Mouse (Mus musculus) thymus, postnatal 14 days (tissue): ENCODE data around the gene Ntm.

Experiments
- DNase-seq: peaks from one replicate; pipeline ENCODE4 v3.0.0; 2021

Gene Ntm

DNA sequence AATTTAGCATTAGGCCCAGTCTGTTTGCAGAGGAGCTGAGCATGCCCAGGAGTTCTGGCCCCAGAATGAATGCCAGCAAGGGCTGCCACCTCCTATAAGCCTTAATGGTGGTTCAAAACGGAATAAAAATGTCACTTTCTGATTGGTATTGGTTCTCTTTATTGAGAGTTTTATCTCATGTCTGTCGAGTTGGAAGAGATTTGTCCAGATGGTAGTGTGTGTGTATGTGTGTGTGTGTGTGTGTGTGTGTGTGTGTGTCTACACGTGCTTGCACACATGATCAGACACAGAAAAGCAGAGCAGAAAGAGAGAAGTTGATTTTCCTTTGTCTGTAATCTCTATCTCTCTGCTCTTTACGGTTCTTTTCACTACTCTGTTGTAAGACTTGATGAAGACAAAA lies 518.9 kb downstream of the Ntm start:
- no peak for DNase-seq

- no peak for DNase-seq
These were observed 523.5 kb downstream of the Ntm start for GRCm38 (mm10) chr9:29439401-29439800.

DNA sequence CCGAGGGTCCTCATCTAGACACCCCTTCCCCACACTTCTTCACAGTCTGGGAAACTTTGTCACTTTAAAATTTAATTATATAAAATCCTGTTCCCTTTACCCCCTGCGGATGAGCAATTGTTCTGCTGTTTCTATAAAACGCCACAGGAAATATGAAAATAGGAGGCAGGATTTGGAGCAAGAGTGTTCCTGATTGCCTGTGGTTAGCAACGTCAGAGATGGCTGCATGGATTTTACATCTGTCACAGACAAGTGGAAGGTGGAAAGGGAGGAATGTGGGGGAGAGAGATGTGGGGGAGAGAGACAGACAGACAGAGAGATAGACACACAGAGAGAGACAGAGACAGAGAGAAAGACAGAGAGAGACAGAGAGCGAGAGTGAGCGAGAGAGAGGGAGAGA lies 528.3 kb downstream of the Ntm start:
- no peak for DNase-seq

- DNase-seq, result no peak
These were observed 529.0 kb downstream of the Ntm start for GRCm38 (mm10) chr9:29433910-29434309.

GRCm38 (mm10) chr9:29433156-29433555 lies 529.8 kb downstream of the Ntm start:
- no peak for DNase-seq

DNA sequence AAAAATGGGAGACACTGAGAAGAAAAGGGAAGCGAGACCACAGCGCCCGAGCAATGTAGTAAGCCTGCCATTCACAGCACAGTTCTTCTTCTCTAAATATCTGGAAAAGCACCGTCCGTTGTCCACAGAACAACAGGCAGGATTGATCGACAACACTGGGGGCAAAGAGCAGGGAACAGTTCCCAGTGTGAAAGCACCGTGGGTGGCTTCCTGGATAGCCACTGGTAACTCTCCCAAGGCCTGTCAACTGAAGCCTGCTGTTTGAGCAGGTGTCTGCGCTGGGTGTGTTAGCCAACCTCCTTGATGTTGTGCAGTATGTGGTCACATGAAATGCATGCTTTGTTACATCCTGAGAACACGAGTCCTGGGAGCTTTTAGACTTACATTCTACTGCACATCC lies 531.4 kb downstream of the Ntm start:
- no peak for DNase-seq

DNA sequence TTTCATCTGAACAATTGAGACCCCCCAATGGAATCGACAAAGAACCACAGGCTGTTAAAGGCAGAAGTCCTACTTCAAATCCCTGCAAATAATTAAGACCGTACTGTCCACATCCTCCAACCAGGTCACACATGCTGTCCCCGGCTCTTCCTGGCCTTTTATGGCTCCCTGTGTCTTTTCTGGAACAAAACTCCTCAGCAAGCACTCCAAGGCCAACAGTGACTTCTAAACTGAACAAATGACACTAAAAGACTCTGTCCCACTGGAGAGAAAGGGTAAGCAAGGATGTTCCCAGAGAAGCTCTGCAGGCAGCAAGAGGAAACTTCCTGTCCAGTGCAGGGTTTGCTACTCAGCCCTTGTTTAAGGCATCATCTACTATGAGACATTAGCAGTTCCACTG lies 532.8 kb downstream of the Ntm start:
- DNase-seq, result no peak

DNA sequence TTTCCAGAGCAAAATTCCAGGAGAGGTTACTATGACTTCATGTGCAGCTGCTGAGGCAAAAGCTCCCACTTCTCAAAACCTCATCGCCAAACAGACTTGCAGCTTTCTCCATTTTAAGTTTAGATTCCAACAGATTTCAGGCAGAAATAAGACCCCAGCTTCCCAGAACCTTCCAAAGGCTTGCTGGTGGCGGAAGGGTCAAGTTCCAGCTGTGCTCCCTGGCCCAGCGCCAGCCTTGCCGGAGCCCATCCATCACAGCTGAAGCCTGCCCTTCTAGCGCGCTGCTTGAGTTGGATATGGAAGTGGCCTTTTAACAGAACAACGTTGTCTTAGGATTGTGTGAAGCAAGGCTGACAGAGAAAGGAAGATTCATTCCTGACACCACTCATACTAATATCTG lies 534.6 kb downstream of the Ntm start:
- DNase-seq, result no peak

DNA sequence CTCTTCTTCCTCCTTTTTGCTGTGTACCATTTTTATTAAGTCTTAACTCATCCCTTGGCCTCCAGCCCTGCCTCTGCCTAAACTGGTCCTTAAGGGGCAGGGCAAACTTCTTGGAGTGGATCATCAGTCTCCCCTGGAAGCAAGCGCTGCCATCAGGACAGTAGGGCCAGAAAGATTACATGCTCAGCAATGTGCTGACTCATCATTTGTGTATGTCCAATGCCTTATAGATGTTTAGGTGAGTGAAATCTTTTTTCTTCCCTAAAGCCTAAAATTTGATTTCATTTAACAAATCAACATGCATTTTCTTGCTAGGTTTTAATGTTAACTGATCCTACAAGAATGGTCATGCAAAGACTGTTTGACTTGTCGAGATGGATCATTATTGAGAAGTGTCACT lies 536.7 kb downstream of the Ntm start:
- DNase-seq, result no peak

DNA sequence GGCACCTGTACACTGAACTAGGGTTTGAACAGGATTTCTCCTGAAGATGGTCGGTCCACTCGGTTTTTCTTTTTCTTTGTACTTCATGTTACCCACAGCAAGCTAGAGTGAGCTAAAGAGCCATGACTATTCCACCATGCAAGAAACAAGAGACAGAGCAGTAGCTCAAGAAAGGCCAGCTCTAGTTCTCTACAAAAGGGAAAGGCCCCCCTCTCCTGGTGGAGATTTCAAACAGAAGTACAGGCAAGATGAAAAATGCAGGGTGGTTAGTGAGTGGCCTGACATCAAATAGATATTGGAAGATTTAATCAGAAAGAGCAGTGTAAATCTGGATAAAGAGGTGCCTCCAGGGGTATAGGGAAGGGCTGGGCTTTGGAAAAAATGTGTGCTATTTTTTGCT lies 547.4 kb downstream of the Ntm start:
- no peak for DNase-seq

GRCm38 (mm10) chr9:29413126-29413525 lies 549.8 kb downstream of the Ntm start:
- no peak for DNase-seq

- DNase-seq, result no peak
These were observed 550.7 kb downstream of the Ntm start for GRCm38 (mm10) chr9:29412181-29412771.

- DNase-seq, result no peak
These were observed 551.3 kb downstream of the Ntm start for GRCm38 (mm10) chr9:29411408-29412180.

DNA sequence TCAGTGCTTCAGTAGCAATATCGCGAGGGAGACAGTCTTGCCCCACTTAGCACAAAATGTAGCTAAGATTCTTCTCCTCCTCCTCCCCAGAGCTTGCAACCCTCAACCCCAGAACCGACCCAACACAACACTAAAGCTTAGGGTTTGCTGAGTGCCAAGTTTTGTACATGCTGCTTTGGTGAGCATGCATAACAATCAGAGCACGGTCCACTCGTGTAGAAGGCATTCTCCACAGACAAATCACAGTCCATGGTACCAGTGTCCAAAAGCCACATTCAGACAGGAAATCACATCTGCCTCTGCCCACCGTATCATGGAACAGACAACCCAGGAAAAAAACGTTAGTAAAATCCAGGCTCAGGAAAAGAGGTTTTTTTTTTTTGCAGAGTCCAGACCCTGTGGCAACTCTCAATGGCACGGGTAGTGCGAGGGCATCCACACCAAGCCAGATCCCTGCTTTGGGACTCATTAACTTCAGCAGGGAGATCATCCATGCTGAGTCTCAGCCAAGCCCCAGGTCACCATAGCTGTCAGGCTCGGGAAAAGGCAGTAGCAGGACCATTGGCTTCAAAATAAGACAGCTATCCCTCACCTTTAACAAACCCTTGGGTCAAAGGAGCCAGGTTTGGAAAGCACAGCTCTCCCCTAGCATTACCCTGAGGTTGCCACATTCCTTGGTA lies 552.1 kb downstream of the Ntm start:
- no peak for DNase-seq

- DNase-seq, result no peak
These were observed 552.7 kb downstream of the Ntm start for GRCm38 (mm10) chr9:29410284-29410683.

DNA sequence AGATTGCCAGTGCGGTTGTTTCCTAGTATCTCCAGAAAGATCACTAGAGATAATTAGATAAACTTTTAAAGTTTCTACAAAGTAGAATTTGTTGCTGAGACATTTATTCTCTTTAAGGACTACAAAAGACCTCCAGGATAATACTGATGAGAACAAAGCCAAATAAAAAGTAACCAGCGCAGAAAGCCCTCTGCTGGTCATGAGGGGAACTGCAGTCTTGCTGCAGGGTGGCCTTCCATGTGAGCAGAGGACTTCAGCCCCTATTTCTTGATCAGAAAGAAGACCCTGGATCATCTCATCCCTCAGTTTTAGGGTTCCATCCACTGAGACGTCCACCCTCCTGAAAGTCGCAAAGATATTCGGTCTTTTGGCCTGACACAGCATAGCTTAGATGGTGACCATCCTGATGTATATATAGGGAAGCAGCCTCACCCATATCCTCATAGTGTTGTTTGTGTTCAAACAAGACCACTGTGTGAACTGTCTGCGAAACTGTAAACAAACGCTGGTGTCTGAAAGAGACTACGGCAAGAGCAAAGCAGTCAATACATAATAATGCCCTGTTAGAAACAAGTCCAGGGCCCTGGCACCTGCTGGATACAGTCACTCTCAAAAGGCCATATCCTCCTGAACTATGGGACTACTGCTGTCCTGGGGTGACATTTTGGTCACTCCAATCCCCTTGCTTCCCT lies 553.6 kb downstream of the Ntm start:
- DNase-seq, result no peak

GRCm38 (mm10) chr9:29407954-29408353 lies 555.0 kb downstream of the Ntm start:
- DNase-seq, result no peak

- DNase-seq, result no peak
These were observed 556.0 kb downstream of the Ntm start for GRCm38 (mm10) chr9:29406973-29407372.

DNA sequence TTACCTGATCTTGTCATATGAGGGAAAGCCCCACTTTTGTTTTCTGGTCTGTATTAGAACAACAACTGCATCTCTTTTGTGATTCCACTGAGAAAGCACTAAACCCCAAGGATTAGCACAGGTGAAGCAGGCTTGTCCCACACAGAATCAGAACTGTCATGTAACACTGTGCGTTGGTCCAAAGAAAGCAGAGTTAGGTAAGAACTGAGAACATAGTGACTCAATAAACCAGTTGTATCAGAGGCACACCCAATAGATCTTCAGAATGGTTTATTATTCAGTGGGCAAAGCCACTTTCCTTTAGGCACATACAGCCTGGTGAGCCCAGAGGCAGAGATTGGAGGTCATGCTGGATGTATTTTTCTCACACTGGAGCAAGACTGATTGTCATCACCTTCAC lies 556.9 kb downstream of the Ntm start:
- no peak for DNase-seq

DNA sequence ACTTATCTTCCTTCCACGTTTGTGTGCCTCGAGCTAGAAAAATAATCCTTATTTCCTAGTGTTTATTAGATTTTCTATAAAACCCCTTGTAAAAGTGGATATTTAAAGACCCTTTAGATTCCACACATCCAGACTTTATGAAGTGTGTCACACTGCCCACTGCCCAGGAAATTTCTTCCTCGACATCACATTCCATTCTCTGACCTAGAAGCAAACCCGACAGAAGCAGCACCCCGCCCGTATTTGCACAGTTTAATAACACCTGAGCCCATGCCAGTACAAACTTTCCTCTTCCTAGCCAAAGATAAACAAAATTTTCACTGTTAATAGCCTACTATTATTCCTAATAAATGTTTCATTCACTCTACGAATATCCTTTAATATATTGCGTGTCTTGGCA lies 562.8 kb downstream of the Ntm start:
- DNase-seq, result no peak

- DNase-seq, result no peak
These were observed 566.8 kb downstream of the Ntm start for GRCm38 (mm10) chr9:29396101-29396500.

DNA sequence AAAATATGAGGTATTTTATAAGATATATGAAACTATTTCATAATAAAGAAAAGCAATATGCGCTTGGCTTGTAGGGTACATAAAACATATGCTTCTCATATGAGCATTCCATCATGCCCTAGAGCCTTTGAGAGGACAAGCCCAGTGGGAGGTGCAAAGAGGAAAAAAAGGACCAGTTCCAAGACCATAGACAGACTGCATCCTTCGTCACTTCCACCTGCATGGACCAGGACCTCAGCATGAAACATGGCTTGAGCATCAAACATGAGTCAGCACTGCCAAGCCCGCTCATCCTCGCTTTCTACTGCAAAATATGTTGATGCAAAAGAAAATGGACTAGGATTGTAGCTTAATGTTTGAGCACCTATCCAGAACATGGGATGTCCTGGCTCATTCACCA lies 569.8 kb downstream of the Ntm start:
- DNase-seq, result no peak

DNA sequence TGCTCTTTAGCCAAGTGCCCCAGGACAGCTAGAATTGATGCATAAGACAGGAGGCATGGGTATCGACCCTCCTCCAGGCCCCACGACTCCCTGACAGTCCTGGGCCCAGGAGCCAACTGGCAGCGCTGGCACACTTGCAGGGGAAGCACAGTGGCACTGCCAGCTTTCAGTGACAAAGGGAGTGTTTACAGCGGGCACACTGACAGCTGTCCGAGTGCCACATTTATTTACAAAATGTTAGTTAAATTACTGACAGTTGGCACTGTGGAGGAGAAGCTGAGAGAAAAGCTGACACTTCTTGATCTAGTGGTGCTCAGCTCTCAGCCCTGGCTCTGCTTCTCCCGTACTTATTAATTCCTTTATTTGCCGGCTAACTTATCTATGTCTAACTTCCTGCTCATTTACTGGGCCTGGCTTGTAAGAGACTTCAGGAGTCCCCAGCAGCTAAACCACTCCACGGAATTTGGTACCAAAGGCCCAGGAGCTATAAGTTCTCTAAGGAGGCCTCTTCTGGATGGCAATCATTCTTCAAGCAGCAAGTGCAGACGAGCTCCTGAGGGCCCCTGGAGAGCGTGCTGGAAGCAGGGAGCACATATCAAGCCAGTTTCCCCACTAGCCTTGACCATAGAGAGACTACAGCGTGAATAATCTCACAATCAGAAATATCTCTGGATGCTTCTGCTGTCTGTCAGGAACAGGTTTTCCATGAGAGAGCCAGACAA lies 572.0 kb downstream of the Ntm start:
- DNase-seq, result no peak
